Mouse (Mus musculus) bone marrow macrophage, adult 2 months (primary cell): Measurements from ENCODE around the gene Mmp17.

Experiments
- CTCF ChIP-seq: IDR thresholded peaks from 2 replicates; pipeline ENCODE4 v1.5.1; 2012; ENCODE audit warnings: low read depth, mild to moderate bottlenecking, low read length, moderate library complexity
- POLR2A ChIP-seq: IDR thresholded peaks from 2 replicates; pipeline ENCODE4 v1.6.1; 2012; ENCODE audit warnings: mild to moderate bottlenecking, low read depth, low read length, borderline replicate concordance

DNA sequence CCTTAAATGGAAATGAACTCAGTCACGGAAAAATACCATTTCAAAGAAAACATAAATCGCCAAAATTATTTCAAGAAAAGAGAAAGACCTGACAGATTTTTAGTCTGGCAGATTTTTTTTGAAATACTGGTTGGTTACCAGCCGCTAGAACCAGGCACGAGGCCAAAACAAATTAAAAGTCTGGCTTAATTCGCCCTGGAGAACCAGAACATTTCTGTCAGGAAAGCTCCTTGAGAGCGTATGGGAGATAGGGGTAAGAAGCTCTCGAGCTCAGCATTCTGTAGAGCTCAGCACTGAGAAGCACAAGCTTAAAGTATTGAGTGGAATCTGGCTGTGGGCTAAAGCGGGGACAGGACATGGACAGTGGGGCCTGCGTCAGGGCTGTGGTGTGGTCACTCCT, 38.2 kb upstream of the Mmp17 start:
- TF ChIP-seq CTCF, result no peak
- no peak for TF ChIP-seq POLR2A
